Mouse (Mus musculus): ENCODE measurements around the gene Bcl2l12.

Gene Bcl2l12

DNA sequence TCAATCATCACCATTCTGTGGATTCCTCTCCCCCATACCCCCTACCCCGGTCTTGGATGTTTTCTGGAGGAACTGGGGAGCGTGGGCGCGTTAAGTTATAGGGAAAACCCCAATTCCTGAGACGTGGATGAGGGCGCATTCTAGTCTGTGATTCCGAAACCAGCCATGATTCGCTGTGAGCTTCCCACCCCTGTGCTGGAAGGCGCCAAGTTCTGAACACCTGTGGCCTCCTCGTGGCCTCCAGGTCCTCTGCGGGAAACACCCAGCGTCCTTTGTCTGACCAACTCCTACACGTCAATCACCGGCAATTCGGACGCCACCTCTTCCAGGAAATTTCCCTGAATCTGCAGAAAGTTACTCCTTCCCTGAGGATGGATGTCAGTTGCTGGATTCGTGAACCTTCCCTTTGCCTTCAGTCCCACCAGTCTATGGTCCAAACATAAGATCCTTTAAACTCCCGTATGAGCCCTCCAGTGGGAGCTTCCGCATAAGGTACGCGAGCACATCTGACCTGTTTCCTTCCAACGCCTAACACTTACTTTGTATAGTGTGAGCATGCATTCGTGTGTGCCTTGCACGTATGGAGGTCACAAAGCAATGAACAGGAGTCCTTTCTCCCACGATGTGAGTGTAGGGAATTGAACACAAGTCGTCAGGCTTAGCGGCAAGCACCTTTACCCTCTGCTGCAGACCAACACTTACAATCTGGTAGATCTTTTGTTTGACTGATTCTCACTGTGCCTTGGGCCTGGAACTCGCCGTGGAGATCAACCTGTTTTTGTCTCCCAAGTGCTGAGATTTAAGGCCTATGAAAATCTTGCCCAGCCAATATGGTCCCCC is 11.4 kb downstream of the Bcl2l12 start:
- in situ Hi-C loops (cut with MseI, MboI): no loop called here

DNA sequence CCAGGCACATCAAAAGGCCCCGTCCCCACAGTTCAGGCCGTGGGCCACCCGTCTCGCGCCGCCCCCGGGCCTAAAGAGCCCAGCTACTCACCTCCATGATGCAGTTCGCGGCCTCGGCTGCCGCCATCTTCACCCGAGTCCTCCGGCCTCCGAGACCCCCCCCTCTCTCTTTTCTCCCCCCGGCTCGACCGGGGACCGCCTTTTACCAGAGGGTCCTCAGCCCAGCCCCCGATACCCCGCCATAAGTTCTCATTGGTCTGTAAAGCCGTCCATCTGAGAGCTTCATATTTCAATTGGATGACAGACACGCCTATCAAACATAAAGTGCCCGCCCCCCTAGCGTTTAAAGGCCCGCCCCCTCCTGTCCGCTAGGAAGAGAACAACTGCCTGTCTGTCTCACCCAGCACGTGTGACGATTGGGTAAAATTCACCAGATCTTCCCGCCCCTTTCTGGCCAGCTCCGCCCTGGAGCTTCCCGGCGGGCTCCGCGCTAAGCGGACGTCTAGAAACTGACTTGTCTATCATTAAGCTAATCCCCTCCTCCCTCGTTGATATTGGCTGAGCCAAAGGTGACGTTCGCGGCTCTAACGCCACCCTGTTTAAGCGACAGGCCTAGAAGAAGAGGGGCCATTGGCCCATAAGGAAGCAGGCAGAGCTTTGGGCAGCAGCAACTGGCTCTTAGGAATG is 12.2 kb downstream of the Bcl2l12 start, which contains the start of gene Prmt1:
Gene Prmt1, minus strand, starts transcription at position 377 of the 687 bp plus-strand sequence.
- in situ Hi-C loops (cut with MseI, MboI): no loop called here

DNA sequence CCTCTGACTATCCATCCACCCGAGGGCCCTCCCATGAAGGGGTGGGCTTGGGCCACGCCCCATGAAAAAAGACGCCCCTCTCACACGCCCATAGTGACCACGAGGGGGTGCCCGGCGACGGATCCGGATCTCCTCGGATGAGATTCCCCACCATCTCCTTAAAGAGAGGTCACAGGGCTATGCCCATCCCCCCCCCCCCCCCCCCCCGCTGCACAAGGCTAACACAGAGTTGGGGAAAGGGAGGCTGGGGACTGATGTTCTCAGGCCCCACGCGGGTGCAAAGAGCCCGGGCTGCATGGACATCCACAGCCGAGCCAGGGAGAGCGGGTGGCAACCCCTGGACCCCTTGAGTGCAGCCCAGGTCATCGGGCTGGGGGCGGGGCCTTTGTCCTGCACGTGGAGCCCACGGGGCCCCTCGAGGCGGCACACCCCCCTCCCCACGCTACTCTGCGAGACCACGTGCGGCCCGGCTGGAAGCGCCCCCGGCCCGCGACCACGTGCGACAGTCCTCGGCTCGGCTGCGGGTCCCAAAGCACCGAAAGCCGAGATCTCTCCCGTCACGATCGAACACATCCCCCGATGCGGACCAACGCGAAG is 12.8 kb downstream of the Bcl2l12 start:
- in situ Hi-C loops (cut with MseI, MboI): no loop called here

DNA sequence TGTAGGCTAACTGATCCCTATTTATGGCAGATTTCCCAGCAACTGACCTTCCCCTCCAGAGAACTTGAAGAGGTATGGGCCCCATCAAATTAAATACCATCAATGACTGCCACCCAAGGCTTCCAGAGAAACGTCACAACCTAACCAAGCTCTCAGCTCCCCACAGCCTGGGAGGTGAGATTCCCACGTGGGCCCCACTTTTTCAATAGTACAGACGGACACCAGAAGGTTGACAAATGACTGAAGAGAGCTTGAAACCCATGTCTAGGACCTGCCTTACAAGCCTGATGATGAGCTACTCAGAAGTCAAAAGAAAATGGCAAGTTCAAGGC is 13.7 kb downstream of the Bcl2l12 start:
- in situ Hi-C loops (cut with MseI, MboI): no loop called here

DNA sequence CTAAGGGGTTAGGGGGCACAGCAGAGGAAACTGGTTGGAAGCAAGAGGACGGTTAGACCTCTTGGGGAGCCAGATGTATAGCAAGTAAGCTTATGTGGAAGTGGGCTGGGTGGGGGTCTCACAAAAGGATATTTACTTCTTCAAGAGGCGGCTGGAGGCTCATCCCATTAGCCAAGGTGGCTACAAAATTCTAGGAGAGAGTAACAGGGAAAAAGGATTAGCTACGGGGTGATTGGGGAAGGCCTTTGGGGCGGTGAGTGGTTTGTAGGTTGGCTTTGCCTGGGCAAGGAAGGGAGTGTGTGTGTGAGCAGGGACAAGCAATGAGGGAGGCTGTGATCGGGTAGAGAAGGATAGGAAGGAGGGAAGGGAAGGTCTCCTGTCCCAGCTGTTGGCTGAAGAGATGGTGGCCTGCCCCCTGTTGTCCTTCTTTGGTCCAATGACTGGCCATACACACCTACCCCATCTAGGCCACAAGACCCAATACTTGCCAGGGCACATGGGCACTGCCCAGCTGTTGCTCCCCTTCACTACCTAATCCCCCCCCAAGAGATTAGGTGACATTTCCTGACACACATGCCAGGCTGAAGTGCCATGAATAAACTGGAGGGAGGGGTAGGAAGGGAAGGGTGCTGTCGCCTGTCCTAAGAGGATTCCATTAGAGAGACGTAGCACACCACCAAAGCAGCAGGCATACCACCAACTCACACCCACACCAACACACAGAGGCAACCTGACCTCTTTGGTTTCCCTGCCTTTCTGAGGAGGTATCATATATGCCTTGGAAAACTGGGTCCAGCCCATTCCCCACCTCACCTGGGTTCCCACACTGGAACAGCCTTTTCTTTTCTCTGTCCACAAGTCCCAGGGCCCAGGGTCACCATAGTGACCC is 14.3 kb downstream of the Bcl2l12 start:
- in situ Hi-C loops (cut with MseI, MboI): no loop called here

DNA sequence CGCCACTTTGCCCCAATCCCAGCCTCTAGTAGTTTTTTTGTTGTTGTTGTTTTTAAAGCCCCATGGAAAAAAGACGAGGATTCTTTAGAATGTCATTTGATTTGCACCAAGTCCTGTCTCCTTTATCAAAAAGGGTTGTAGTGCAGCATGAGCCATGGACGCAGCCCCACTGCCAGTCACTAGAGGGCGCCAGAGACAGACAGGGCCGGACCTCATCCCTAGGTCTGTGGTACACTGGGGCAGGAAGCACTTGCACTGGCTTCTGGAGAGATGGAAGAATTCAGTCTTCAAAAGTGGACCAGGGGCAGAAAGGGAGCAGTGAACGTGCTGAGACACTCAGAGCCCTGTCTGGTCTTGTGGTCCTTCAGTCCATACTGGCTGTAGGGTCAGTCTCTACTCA is 15.4 kb downstream of the Bcl2l12 start:
- in situ Hi-C loops (cut with MseI, MboI): no loop called here

- in situ Hi-C loops (cut with MseI, MboI): no loop called here
Measured at GRCm38 (mm10) chr7:44981539-44981938, 17.0 kb downstream of the Bcl2l12 start.

DNA sequence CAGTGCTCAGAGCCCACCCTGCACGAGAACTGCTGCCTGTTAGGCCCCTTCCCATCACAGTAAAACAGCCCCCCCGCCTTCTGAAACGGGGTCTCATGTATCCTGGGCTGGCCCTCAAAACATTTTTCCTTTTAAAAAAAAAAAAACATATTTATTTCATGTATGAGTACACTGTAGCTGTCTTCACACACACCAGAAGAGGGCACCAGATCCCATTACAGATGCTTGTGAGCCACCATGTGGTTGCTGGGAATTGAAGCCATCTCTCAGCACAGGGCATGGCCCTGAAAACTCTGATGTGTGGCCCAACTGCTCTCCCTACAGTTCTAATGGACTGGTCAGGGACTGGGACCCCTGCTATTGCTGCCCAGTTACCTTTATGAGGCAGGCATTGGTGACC is 20.2 kb downstream of the Bcl2l12 start:
- in situ Hi-C loops (cut with MseI, MboI): no loop called here

DNA sequence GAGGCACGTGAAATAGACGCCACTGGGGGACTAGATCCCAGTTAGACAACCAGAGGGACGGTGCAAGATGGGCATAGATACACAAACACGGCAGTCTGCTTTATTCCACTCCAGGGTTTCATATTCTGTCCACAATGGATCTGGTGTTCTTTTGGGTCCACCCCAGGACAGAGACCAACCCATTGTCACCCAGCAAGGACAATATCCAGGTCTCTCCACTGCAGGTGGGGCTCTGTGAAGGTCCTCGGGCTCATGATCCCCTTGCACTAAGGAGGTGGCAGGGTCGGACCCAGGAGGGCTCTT is 23.4 kb downstream of the Bcl2l12 start:
- in situ Hi-C loops (cut with MseI, MboI): no loop called here

GRCm38 (mm10) chr7:44974383-44975116 is 24.0 kb downstream of the Bcl2l12 start, which contains the start of gene Cpt1c:
Cpt1c (minus strand) TSS chr7:44974851.
- in situ Hi-C loops (cut with MseI, MboI): no loop called here

DNA sequence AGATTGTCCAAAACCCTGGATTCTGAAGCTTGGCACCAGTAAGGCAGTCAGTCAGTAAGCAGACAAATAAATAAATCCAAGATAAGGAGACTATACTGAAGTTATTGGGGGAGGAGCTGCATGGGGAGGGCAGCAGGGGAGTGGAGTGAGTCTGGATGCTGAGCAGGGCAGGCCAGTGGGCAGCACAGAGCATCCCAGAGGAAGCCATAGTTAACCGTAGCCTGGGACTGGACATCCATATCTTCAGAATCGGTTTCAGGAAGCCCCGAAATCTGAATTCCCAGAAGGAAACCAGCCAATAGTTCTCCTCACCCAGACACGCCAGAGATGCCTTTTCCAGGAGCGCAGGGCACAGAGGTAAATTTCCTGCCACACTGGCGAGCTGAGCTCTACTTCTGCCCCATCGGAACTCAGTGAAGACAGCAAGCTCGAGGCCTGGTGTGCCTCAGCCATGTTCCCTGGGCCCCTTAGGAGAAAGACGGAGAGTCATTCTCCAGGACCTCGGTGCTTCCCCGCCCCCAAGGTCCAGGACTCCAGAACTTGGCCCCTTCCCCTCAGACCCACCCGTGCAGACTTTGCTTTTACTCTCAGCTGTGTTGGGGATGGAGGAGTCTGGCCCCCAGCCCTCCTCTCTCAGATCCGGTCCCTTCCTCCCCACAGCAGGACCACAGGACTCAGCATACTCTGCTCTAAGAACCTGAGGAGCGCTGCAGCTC is 24.9 kb downstream of the Bcl2l12 start:
- in situ Hi-C loops (cut with MseI, MboI): no loop called here

- in situ Hi-C loops (cut with MseI, MboI): no loop called here
Measured at GRCm38 (mm10) chr7:44971142-44971541, 27.4 kb downstream of the Bcl2l12 start.

GRCm38 (mm10) chr7:44970231-44970691 is 28.3 kb downstream of the Bcl2l12 start:
- in situ Hi-C loops (cut with MseI, MboI): no loop called here

DNA sequence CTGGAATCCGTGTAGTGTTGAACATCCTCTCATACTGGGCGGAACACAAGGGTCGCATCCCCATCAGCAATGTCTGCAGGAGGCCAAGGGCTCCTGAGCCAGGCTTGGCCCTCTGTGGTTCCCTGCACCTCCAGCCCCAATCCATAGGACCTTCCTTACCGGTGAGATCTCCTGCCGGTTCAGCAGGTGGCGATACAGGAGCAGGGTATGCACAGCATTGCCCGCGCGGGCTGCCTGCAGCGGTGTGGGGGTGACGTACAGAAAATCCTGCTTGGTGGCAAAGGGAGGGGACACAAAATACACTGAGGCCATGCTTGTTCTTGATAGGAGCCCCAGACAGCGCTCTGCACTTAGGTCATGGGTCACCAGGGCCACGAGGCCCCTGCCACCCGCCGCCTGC is 31.9 kb downstream of the Bcl2l12 start:
- in situ Hi-C loops (cut with MseI, MboI): no loop called here

GRCm38 (mm10) chr7:44965975-44966374 is 32.5 kb downstream of the Bcl2l12 start:
- in situ Hi-C loops (cut with MseI, MboI): no loop called here

GRCm38 (mm10) chr7:44964990-44965389 is 33.5 kb downstream of the Bcl2l12 start:
- in situ Hi-C loops (cut with MseI, MboI): no loop called here

DNA sequence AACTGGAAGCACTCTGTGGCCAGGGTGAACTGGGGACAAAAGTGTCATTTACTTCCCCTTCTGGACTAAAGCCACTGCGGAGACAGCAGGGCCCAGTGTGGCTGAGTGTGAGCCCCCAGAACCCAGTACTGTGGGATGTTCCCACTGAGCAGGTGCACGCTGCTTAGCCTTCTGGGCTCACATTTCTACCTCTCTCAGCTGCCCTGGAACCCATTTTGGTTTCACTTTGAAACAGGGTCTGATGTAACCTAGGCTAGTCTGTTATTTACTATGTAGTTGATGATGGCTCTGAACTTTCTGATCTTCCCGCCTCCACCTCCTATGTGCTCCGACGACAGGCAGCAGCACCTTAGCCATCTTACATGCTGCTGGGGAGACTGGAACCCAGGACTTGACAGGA is 35.7 kb downstream of the Bcl2l12 start:
- in situ Hi-C loops (cut with MseI, MboI): no loop called here

DNA sequence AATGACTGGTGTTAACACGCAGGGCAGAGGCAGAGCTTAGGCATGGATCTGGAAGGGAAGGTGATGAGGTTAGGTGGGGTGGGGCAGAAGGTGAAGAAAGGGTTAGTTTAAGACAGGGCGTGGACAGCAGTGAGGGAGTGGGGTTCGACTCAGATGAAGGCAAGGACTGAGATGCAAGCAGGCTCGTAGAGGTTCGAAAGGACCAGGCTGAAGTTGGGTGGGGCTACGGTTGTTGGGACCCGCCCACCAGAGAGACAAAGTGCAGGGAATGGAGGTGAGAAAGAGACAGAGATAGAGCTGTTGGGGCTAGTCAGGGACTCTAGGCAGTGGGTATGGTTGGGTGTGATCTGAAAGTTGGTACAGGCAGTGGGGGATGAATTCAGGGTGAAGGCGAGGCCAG is 36.2 kb downstream of the Bcl2l12 start:
- in situ Hi-C loops (cut with MseI, MboI): no loop called here

DNA sequence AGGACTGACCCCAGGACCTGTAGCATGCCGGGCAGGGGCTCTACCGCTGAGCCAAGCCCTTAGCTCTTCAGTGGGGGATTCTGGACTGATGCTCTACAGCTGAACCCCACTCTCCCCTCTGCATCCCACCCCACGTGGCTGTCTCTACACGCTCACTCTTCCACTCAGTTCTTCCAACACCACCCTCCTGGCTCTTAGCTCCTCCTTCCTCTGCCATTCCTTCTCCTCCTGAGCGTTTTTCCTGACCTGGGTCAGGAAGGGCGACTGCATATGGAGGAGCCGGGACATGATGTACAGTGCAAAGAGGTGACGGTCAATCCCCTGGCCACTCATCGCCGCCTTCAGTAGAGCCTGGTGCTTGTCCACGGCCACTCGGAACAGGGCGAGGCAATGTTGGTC is 38.0 kb downstream of the Bcl2l12 start:
- in situ Hi-C loops (cut with MseI, MboI): no loop called here

GRCm38 (mm10) chr7:44959874-44960511 is 38.5 kb downstream of the Bcl2l12 start:
- in situ Hi-C loops (cut with MseI, MboI): loop anchor here in 1 of 2 experiments (5.0 to 10.0 kb wide), 2 partner anchors 38 to 85 kb away; no protein-coding TSS in a partner anchor

Measured in mouse trophoblast stem cell (cell line).